ENCODE assay signal across 8 mouse cellular contexts in genomic region chr1:71103174-71103864, GRCm38 (mm10). TPM values are rescaled to one million over a fixed set of nuclear protein-coding genes. Genes with fewer than 3 reads are reported as not detected.
DNase-seq lines count a peak whose midpoint lies in the region; ATAC-seq and TF ChIP-seq lines count a peak whose summit lies in the region.

No protein-coding gene starts in this region.

- peak overlapping the region; percentile 77 for H3K9ac ChIP-seq in embryonic facial prominence, embryonic 14.5 days (ENCODE audit: low read depth, low read length)
- H3K9ac ChIP-seq in liver, postnatal 0 days (replicated peaks) = peak overlapping the region; percentile 39

- no peaks in the 10 kb centered on the region for H3K27me3 ChIP-seq in embryonic facial prominence, embryonic 14.5 days (replicated peaks; ENCODE audit: control insufficient read depth, insufficient read depth, low read length)
- no peaks in the 10 kb centered on the region for H3K27me3 ChIP-seq in liver, postnatal 0 days (ENCODE audit: insufficient read depth, low read length)

- H3K27ac ChIP-seq in left cerebral cortex, adult 2 months = no peak overlapping the region
- peak overlapping the region; percentile 39; the same call in 1 of the 2 replicates for H3K27ac ChIP-seq in embryonic facial prominence, embryonic 14.5 days (replicated peaks; ENCODE audit: low read depth, low read length)
- peak overlapping the region; percentile 88 for H3K27ac ChIP-seq in liver, postnatal 0 days (ENCODE audit: low read depth)

- intact Hi-C loops in left cerebral cortex, adult 2 months (cut with DNase I) = no loop called here
- intact Hi-C loops in left cerebral cortex, postnatal 4 days (cut with DNase I) = no loop called here

- no peak for DNase-seq in left cerebral cortex, adult 2 months (ENCODE audit: extremely low spot score in 1 of 2, low spot score in 2 of 2)
- no peak for DNase-seq in left cerebral cortex, postnatal 4 days
- DNase-seq in embryonic facial prominence, embryonic 14.5 days (ENCODE audit: low spot score) = no peak
- peak; percentile 26 for DNase-seq in liver, postnatal 0 days
- DNase-seq in spleen, postnatal 36 days (ENCODE audit: low spot score in 2 of 2) = peak; percentile 27 to 43
- DNase-seq in urinary bladder, postnatal 14 days (ENCODE audit: low spot score) = no peak
- no peak for DNase-seq in frontal cortex, postnatal 36 days (ENCODE audit: low spot score in 2 of 2)

- TF ChIP-seq CTCF in left cerebral cortex, adult 2 months (IDR thresholded peaks at IDR 0.05) = no peak
- TF ChIP-seq CTCF in liver, postnatal 0 days (IDR thresholded peaks at IDR 0.05; ENCODE audit: low read depth) = no peak

- WGBS in embryonic facial prominence, embryonic 14.5 days = 28% methylated on average over 18 of the region's 18 CpGs
- WGBS in liver, postnatal 0 days (ENCODE audit: insufficient replicate concordance) = 12% methylated on average over 18 of the region's 18 CpGs

- H3K4me2 ChIP-seq in embryonic facial prominence, embryonic 14.5 days (ENCODE audit: low read depth, low read length) = peak overlapping the region; percentile 73
- H3K4me2 ChIP-seq in liver, postnatal 0 days (ENCODE audit: low read depth, low read length) = peak overlapping the region; percentile 82

- TF ChIP-seq EP300 in liver, postnatal 0 days (IDR thresholded peaks at IDR 0.05; ENCODE audit: low read depth) = no peak; the same call in 1 of the 2 replicates

- ATAC-seq in embryonic facial prominence, embryonic 14.5 days (ENCODE audit: low read depth) = no peak
- peak; percentile 0 for ATAC-seq in inflammation-experienced regulatory T-cells, adult 6 months
- ATAC-seq in liver, postnatal 0 days = peak; percentile 15; the same call in 1 of the 2 replicates

- no peaks in the 10 kb centered on the region for H3K9me3 ChIP-seq in embryonic facial prominence, embryonic 14.5 days (ENCODE audit: control insufficient read depth, low read length)
- no peaks in the 10 kb centered on the region for H3K9me3 ChIP-seq in liver, postnatal 0 days (ENCODE audit: low read length)

- H3K4me1 ChIP-seq in embryonic facial prominence, embryonic 14.5 days (ENCODE audit: control insufficient read depth, insufficient read depth, low read length) = peaks cover 4% of the 10 kb centered on the region; the same call in 1 of the 2 replicates
- peaks cover 23% of the 10 kb centered on the region for H3K4me1 ChIP-seq in liver, postnatal 0 days (ENCODE audit: insufficient read depth)

- no peaks in the 10 kb centered on the region for H3K36me3 ChIP-seq in embryonic facial prominence, embryonic 14.5 days (ENCODE audit: control insufficient read depth, insufficient read depth, low read length)
- no peaks in the 10 kb centered on the region for H3K36me3 ChIP-seq in liver, postnatal 0 days (replicated peaks; ENCODE audit: insufficient read depth, low read length)

- H3K4me3 ChIP-seq in left cerebral cortex, adult 2 months = peak overlapping the region; percentile 65
- H3K4me3 ChIP-seq in embryonic facial prominence, embryonic 14.5 days (ENCODE audit: low read depth, low read length) = peak overlapping the region; percentile 88
- H3K4me3 ChIP-seq in liver, postnatal 0 days (ENCODE audit: low read depth, low read length) = peak overlapping the region; percentile 98

RNA-seq across cellular contexts. Expression of gene Bard1, which starts 0.4 kb away (rescaled TPM):
- under 1 TPM; 0.43 to 0.61 TPM for total RNA-seq in left cerebral cortex, adult 2 months (2021)
- 1 to 10 TPM; 2.4 TPM for total RNA-seq in left cerebral cortex, postnatal 4 days (2021)
- polyA plus RNA-seq in embryonic facial prominence, embryonic 14.5 days (2014; fragmentation: Nextera tagmentation; extraction: Ambion mirVana) = 1.6 and 2.0 TPM in 2 replicates
- 1 to 10 TPM in 1 of 3 experiments, under 1 TPM in 2; 0.38 to 3.0 (median 0.58) TPM for polyA plus RNA-seq in inflammation-experienced regulatory T-cells, adult 6 months (2017; shearing (Covaris generic))
- 1.5 and 1.7 TPM in 2 replicates for polyA plus RNA-seq in liver, postnatal 0 days (2015; fragmentation: Nextera tagmentation; extraction: Ambion mirVana)

Comparison
In these comparisons a context has a peak if more than half of its experiments do, and no peak if none do; other contexts are left out.
1. DNase-seq: peak in liver, postnatal 0 days (single experiment) and spleen, postnatal 36 days (2 of 2); none in left cerebral cortex, adult 2 months (0 of 2), left cerebral cortex, postnatal 4 days (single experiment), embryonic facial prominence, embryonic 14.5 days (single experiment), urinary bladder, postnatal 14 days (single experiment) and frontal cortex, postnatal 36 days (0 of 2).
2. Peak in every context shown above with its lines, with median percentiles within 50 percentile points of each other: H3K4me3 ChIP-seq.